Mouse (Mus musculus): Measurements from ENCODE around the gene Gm47969.

The Gm47969 gene

DNA sequence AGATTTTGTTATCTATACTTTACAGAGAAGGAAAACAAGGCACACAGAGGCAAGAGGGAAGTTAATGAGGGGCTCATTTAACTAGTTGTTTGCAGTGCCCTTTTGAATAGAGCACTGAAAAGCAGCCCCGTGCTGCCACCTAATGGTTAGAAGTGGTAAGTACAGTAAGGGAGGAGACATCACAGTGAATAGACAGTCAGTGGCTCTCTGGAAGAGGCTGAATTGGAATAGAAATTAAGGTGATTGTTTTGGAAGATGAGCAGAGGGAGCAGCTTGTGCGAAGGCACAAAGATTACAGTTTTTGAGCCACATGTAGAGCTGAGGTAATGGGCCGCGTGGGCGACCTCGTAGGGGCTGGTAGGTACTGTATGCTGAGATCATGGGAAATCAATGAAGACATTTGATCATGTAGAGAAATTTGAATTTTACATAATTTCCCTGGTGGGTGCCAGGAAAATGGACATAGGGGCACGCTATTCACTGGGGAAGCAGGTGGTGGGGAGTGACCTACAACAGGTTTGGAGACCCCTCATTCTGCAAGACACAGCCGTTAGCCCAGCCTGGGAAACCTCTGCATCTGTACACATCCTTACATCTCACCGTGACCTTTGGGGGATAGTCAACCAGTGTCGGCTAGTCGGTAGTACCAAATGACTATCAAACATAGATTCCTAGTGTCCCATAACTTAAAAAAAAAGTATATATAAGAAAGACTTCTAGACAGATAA lies 31.6 kb downstream of the Gm47969 start:
- DNase-seq (ENCODE audit: low read depth): peak; percentile 32

- no peak for DNase-seq (ENCODE audit: low read depth)
Measured at GRCm38 (mm10) chr1:83077016-83077415, 32.3 kb downstream of the Gm47969 start.

DNA sequence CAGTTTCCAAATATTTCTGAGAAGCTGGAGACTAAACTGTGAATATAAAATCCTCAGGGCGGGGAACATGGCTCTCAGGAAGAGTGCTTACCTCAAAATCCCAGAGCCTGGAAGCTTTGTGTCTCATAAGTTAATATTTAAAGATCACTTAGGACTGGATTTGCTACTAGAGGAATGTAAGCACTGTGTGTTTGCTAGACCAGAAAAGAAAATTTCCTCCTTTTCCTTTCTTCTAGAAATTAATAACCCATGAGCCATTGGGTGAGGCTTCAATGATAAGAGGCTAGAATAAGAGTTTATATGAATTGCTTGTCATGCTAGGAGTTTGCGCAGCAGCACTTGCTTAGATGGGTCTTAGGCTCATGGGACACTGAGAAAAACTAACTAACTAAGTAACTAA lies 40.1 kb downstream of the Gm47969 start:
- DNase-seq (ENCODE audit: low read depth): no peak

- DNase-seq (ENCODE audit: low read depth): no peak
Measured at GRCm38 (mm10) chr1:83091268-83091667, 46.5 kb downstream of the Gm47969 start.

Data from c-Kit-positive CD71-positive TER-119-negative erythroid progenitor cells, embryonic 14.5 days (primary cell).